ENCODE assay signal across 13 mouse cellular contexts in genomic region chr3:37616586-37617547, GRCm38 (mm10). TPM values are rescaled to one million over a fixed set of nuclear protein-coding genes. Genes with fewer than 3 reads are reported as not detected.
DNase-seq lines count a peak whose midpoint lies in the region; ATAC-seq and TF ChIP-seq lines count a peak whose summit lies in the region.
"Had no signal": no experiment of that assay in that cellular context is flagged by ENCODE, and none has a peak within 500 bp of the region (broad histone marks: within the 10 kb centered on the region; RNA-seq: fewer than 3 reads in every experiment).

No protein-coding gene starts in this region.

- no peaks in the 10 kb centered on the region for H3K4me1 ChIP-seq in kidney, adult 2 months (ENCODE audit: control insufficient read depth, insufficient read depth, low read length)
- H3K4me1 ChIP-seq in embryonic facial prominence, embryonic 14.5 days (ENCODE audit: control insufficient read depth, insufficient read depth, low read length) = peaks cover 8% of the 10 kb centered on the region
- H3K4me1 ChIP-seq: neural tube, embryonic 12.5 days had no signal

- no peaks in the 10 kb centered on the region for H3K36me3 ChIP-seq in kidney, adult 2 months (ENCODE audit: control insufficient read depth, insufficient read depth, low read length)
- H3K36me3 ChIP-seq in embryonic facial prominence, embryonic 14.5 days (ENCODE audit: control insufficient read depth, insufficient read depth, low read length) = no peaks in the 10 kb centered on the region
- no peaks in the 10 kb centered on the region for H3K36me3 ChIP-seq in splenic B cell, adult 2 months (ENCODE audit: control insufficient read depth, insufficient read depth, low read length, poor library complexity, severe bottlenecking)
- H3K36me3 ChIP-seq: midbrain, embryonic 10.5 days; neural tube, embryonic 12.5 days had no signal

- H3K27me3 ChIP-seq in kidney, adult 2 months (replicated peaks; ENCODE audit: control insufficient read depth, insufficient read depth, low read length) = no peaks in the 10 kb centered on the region
- H3K27me3 ChIP-seq in embryonic facial prominence, embryonic 14.5 days (replicated peaks; ENCODE audit: control insufficient read depth, insufficient read depth, low read length) = no peaks in the 10 kb centered on the region
- H3K27me3 ChIP-seq in splenic B cell, adult 2 months (ENCODE audit: control insufficient read depth, insufficient read depth, low read length, poor library complexity, severe bottlenecking) = no peaks in the 10 kb centered on the region
- H3K27me3 ChIP-seq: neural tube, embryonic 12.5 days had no signal

- peaks cover 4% of the 10 kb centered on the region; the same call in 1 of the 2 replicates for H3K9me3 ChIP-seq in embryonic facial prominence, embryonic 14.5 days (ENCODE audit: control insufficient read depth, low read length)
- H3K9me3 ChIP-seq: neural tube, embryonic 12.5 days had no signal

- peak overlapping the region; percentile 69; the same call in 1 of the 2 replicates for H3K27ac ChIP-seq in kidney, adult 2 months (ENCODE audit: insufficient read depth, low read depth, low read length)
- H3K27ac ChIP-seq in embryonic facial prominence, embryonic 14.5 days (replicated peaks; ENCODE audit: low read depth, low read length) = peak overlapping the region; percentile 33; the same call in 1 of the 2 replicates
- H3K27ac ChIP-seq: midbrain, embryonic 10.5 days; neural tube, embryonic 12.5 days had no signal

- ATAC-seq in embryonic facial prominence, embryonic 14.5 days (ENCODE audit: low read depth) = no peak

- H3K4me3 ChIP-seq in kidney, adult 2 months (ENCODE audit: insufficient read depth, low read depth, low read length) = no peak overlapping the region
- no peak overlapping the region for H3K4me3 ChIP-seq in embryonic facial prominence, embryonic 14.5 days (ENCODE audit: low read depth, low read length)
- H3K4me3 ChIP-seq: midbrain, embryonic 10.5 days; neural tube, embryonic 12.5 days had no signal

- DNase-seq in kidney, adult 2 months = peak; percentile 51
- DNase-seq in kidney, adult 8-10 months = no peak
- DNase-seq in embryonic facial prominence, embryonic 14.5 days (ENCODE audit: low spot score) = peak; percentile 46
- DNase-seq in kidney, postnatal 25 days = peak; percentile 23 to 36
- peak; percentile 20 for DNase-seq in splenic B cell, adult 2 months (ENCODE audit: low read depth, low spot score)
- no peak for DNase-seq in frontal cortex, postnatal 14 days (ENCODE audit: low spot score in 2 of 2)
- DNase-seq in frontal cortex, adult 2 months (ENCODE audit: extremely low spot score in 1 of 2, low spot score in 1 of 2) = no peak
- DNase-seq: cerebellum, adult 8-10 months; gastrocnemius, postnatal 14 days; heart, postnatal 36 days; right cerebral cortex, postnatal 25 days had no signal

- TF ChIP-seq CTCF in kidney, adult 2 months (conservative IDR thresholded peaks at IDR 0.05; ENCODE audit: insufficient read depth, insufficient read length, low read depth, low read length) = no peak

- H3K9ac ChIP-seq in embryonic facial prominence, embryonic 14.5 days (ENCODE audit: low read depth, low read length) = no peak overlapping the region
- H3K9ac ChIP-seq: neural tube, embryonic 12.5 days had no signal

- no peak for TF ChIP-seq POLR2A in kidney, adult 2 months (IDR thresholded peaks at IDR 0.05; ENCODE audit: low read depth, low read length)

- 65% methylated on average over 21 of the region's 21 CpGs for WGBS in kidney, adult 2 months
- 40% methylated on average over 21 of the region's 21 CpGs for WGBS in embryonic facial prominence, embryonic 14.5 days

- no peak overlapping the region for H3K4me2 ChIP-seq in embryonic facial prominence, embryonic 14.5 days (ENCODE audit: low read depth, low read length)
- H3K4me2 ChIP-seq: neural tube, embryonic 12.5 days had no signal

RNA-seq across cellular contexts. Expression of gene Spry1, which starts 22.9 kb away (rescaled TPM):
- 47.3 and 50.2 TPM in 2 replicates for polyA plus RNA-seq in kidney, adult 2 months (2012; rRNA removed)
- 18.0 and 19.8 TPM in 2 replicates for polyA plus RNA-seq in embryonic facial prominence, embryonic 14.5 days (2014; fragmentation: Nextera tagmentation; extraction: Ambion mirVana)
- 11.1 and 11.6 TPM in 2 replicates for polyA plus RNA-seq in frontal cortex, adult 2 months (2012; rRNA removed)

Comparison
In these comparisons a context has a peak if more than half of its experiments do, and no peak if none do; other contexts are left out.
1. DNase-seq: peak in kidney, adult 2 months (single experiment), embryonic facial prominence, embryonic 14.5 days (single experiment), kidney, postnatal 25 days (2 of 2) and splenic B cell, adult 2 months (single experiment); none in kidney, adult 8-10 months (0 of 2), frontal cortex, postnatal 14 days (0 of 2) and frontal cortex, adult 2 months (0 of 2).